Mouse (Mus musculus) G1E (cell line): ENCODE results near the gene Dop1b.

Experiments used
- CTCF ChIP-seq: IDR thresholded peaks from 2 replicates; pipeline ENCODE4 v1.5.1; 2012; ENCODE audit warnings: low read depth, low read length, inconsistent platforms, mixed read lengths
- GATA1 ChIP-seq: IDR thresholded peaks from 2 replicates; pipeline ENCODE4 v1.6.1; 2012; ENCODE audit warnings: borderline replicate concordance, low read length, inconsistent platforms, mixed read lengths

GRCm38 (mm10) chr16:93711411-93712188 lies at the start of gene Dop1b:
- TF ChIP-seq CTCF (no peak), GATA1 (no peak)
